Mouse (Mus musculus): Measurements from ENCODE around the gene B3gat3. TPM values are rescaled to one million over a fixed set of nuclear protein-coding genes. Genes with fewer than 3 reads are reported as not detected.
A peak's percentile ranks its signal among the peaks of the same experiment; 100 is the strongest.

Gene B3gat3
- total RNA-seq, 2 experiments from 2014 or later = 167 to 191 TPM

DNA sequence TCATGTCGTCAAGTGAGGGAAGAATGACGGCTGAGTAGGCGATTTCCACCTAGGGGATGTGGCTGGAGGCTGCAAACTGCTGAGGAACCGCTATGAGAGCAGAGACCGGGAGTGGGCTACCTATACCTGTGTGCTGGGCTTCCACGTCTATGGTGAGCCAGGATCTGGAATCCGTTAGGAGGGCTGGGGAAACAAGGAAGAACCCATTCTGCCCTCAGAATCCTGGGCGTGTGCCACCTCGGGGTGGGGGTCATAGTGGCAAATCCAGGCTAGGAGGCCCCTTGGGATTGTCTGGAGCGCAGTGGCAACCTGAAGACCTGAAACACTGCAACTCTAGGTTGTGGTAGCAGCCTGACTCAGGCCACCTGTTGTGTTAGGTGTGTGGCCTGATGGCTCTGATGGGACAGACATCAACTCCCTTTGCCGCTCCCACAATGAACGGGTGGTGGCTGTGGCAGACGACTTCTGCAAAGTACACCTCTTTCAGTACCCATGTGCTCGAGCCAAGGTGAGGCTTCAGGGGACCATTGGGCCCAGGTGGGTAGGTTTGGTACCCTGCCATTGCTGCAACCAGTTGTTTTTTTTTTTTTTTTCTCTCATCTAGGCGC lies 20.5 kb downstream of the B3gat3 start:
- DNase-seq (ENCODE audit: low spot score in 2 of 2) = no peak
- no peak for TF ChIP-seq CTCF (conservative IDR thresholded peaks at IDR 0.05)
- H3K27ac ChIP-seq = no peak overlapping the region; the same call in 1 of the 2 replicates
- H3K4me3 ChIP-seq = no peak overlapping the region

GRCm38 (mm10) chr19:8941136-8941514 lies 21.0 kb downstream of the B3gat3 start:
- TF ChIP-seq CTCF (conservative IDR thresholded peaks at IDR 0.05) = no peak
- H3K27ac ChIP-seq = peak overlapping the region; percentile 97
- no peak for DNase-seq (ENCODE audit: low spot score in 2 of 2)
- peak overlapping the region; percentile 89 for H3K4me3 ChIP-seq

DNA sequence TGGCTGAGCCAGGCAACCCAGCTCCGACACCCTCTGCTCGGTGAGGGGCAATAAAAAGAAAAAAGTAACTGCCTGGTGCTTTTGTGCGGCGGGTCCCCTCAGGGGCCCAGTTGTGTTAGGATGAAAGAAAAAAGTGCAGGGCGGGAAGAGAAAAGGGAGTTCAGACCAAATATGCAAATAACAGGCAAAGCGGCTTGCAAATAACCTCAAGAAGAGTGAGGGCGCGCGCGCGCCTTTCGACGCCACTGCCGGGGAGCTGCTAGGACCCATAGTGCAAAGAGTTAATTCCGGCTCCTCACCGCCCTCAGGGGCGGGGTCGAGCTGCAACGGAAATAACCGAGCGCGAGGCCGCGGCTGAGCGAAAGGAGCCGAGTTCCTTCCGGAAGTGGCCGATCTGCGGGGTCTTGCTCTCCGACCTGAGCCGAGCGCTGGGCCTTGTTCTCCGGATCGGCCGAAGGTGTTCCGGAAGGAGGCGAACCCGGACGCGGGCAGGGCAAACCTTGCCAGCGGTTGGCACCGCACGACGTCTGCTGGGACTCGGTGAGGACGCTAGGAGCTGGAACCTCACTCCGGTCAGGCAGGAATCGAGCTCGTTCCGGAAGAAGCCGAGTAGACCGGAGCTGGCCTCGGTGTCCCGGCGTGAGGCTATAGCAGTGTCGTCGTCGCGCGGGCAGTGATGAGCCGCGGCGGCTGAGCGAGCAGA lies 21.5 kb downstream of the B3gat3 start, which contains the start of gene Mta2:
Gene Mta2 (plus strand): TSS at position 361 of the 703 bp plus-strand sequence.
- peak; percentile 37; the same call in 1 of the 2 replicates for TF ChIP-seq CTCF (conservative IDR thresholded peaks at IDR 0.05)
- Histone ChIP-seq H3K4me3 (peak within 1 kb of the TSS; percentile 89), H3K27ac (peak within 1 kb of the TSS; percentile 97)
- peak; percentile 93 to 95 for DNase-seq (ENCODE audit: low spot score in 2 of 2)

DNA sequence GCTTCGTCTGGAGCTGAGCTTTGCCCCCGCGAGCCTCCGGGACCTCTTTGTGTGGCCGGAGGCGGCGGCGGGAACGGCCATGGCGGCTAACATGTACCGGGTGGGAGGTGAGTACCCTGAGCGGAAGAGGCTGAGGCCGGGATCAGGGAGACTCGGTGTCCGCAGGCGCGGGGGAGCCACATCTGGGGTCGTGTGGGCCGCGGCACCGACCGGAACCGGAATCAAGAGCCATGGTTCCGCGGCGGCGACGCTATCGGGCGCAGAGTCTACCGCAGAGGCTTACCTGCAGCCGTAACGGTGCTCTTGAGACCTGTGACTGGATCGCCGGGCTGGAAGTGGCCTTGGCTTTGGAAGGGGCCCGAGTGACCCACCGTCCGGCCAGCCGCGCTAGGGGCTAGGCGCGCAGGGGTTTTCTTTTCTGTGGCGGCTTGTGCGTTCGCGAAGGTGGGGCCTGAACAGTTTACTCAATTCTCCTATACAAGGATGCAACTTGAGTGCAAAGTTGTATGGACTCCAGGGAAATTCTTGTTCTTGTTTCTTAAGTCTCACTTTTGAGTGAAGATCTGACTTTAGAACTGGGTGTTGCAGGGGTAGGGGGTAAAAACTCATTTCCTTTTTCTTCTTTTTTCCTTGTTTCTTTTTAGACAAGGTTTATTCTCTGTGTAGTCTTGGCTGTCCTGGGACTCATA lies 22.2 kb downstream of the B3gat3 start:
- no peak for TF ChIP-seq CTCF (conservative IDR thresholded peaks at IDR 0.05)
- DNase-seq (ENCODE audit: low spot score in 2 of 2) = peak in 1 of 2 experiments; percentile 46
- H3K4me3 ChIP-seq = peak overlapping the region; percentile 89

DNA sequence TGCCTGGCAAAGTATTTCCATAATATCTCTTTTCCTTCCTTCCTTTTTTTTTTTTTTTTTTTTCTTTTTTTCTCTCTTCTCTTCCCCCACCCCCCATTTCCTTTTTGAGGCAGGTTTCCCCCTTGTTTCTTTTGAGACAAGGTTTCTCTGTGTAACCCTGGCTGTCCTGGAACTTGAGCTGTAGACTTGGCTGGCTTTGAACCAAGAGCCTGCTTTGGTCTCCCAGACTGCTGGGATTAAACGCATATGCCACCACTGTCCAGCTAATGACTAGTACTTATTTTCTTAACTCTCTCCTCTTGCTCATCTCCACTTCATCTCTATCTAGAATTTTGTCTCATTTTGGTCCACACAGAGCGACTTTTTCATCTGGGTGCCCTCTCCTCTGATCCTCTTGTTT lies 22.9 kb downstream of the B3gat3 start:
- peak overlapping the region; percentile 89 for H3K4me3 ChIP-seq
- no peak overlapping the region for H3K27ac ChIP-seq
- no peak for TF ChIP-seq CTCF (conservative IDR thresholded peaks at IDR 0.05)
- no peak for DNase-seq (ENCODE audit: low spot score in 2 of 2)

More for the DNA sequence above, 22.2 kb downstream of the B3gat3 start:
- peak overlapping the region; percentile 97 for H3K27ac ChIP-seq

- TF ChIP-seq CTCF (conservative IDR thresholded peaks at IDR 0.05) = no peak
- DNase-seq (ENCODE audit: low spot score in 2 of 2) = no peak
- Histone ChIP-seq H3K4me3 (no peak overlapping the region; the same call in 1 of the 2 replicates), H3K27ac (no peak overlapping the region)
Observed at GRCm38 (mm10) chr19:8944062-8944461, 23.9 kb downstream of the B3gat3 start.

GRCm38 (mm10) chr19:8944750-8945149 lies 24.6 kb downstream of the B3gat3 start:
- H3K27ac ChIP-seq = 0 out of 2 replicates have a peak overlapping the region, but pooled peaks have one; percentile 8
- H3K4me3 ChIP-seq = peak overlapping the region; percentile 13
- no peak for DNase-seq (ENCODE audit: low spot score in 2 of 2)
- TF ChIP-seq CTCF (conservative IDR thresholded peaks at IDR 0.05) = no peak

GRCm38 (mm10) chr19:8945251-8945650 lies 25.1 kb downstream of the B3gat3 start:
- Histone ChIP-seq H3K27ac (0 out of 2 replicates have a peak overlapping the region, but pooled peaks have one; percentile 8), H3K4me3 (peak overlapping the region; percentile 13)
- no peak for DNase-seq (ENCODE audit: low spot score in 2 of 2)
- no peak for TF ChIP-seq CTCF (conservative IDR thresholded peaks at IDR 0.05)

GRCm38 (mm10) chr19:8946929-8947328 lies 26.8 kb downstream of the B3gat3 start:
- TF ChIP-seq CTCF (conservative IDR thresholded peaks at IDR 0.05) = no peak
- H3K27ac ChIP-seq = no peak overlapping the region
- DNase-seq (ENCODE audit: low spot score in 2 of 2) = no peak
- no peak overlapping the region for H3K4me3 ChIP-seq

GRCm38 (mm10) chr19:8950190-8950589 lies 30.0 kb downstream of the B3gat3 start:
- no peak for TF ChIP-seq CTCF (conservative IDR thresholded peaks at IDR 0.05)
- no peak overlapping the region for H3K4me3 ChIP-seq
- no peak for DNase-seq (ENCODE audit: low spot score in 2 of 2)

DNA sequence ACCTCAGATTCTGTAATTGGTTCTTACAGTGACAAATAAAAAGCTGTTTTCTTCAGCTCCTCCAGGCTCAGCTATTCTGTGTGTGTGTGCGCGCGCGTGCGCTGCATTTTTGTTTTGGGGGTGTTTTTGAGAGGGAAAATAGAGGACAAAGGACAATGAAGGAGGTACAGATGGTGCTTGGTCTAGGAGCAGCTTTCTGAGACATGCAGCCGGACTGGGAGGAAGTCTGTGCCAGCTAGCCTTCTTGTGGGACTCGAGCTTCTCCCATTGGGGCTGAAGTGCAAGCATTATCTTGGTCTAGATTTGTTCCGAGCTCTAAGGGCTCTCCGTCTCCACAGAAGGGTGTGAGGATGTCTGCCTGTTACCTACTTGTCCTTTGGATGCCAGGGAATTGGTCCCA lies 32.1 kb downstream of the B3gat3 start:
- no peak for TF ChIP-seq CTCF (conservative IDR thresholded peaks at IDR 0.05)
- DNase-seq (ENCODE audit: low spot score in 2 of 2) = no peak
- H3K4me3 ChIP-seq = no peak overlapping the region
- peak overlapping the region; percentile 93 for H3K27ac ChIP-seq

More at GRCm38 (mm10) chr19:8950190-8950589, 30.0 kb downstream of the B3gat3 start:
- H3K27ac ChIP-seq = no peak overlapping the region

DNA sequence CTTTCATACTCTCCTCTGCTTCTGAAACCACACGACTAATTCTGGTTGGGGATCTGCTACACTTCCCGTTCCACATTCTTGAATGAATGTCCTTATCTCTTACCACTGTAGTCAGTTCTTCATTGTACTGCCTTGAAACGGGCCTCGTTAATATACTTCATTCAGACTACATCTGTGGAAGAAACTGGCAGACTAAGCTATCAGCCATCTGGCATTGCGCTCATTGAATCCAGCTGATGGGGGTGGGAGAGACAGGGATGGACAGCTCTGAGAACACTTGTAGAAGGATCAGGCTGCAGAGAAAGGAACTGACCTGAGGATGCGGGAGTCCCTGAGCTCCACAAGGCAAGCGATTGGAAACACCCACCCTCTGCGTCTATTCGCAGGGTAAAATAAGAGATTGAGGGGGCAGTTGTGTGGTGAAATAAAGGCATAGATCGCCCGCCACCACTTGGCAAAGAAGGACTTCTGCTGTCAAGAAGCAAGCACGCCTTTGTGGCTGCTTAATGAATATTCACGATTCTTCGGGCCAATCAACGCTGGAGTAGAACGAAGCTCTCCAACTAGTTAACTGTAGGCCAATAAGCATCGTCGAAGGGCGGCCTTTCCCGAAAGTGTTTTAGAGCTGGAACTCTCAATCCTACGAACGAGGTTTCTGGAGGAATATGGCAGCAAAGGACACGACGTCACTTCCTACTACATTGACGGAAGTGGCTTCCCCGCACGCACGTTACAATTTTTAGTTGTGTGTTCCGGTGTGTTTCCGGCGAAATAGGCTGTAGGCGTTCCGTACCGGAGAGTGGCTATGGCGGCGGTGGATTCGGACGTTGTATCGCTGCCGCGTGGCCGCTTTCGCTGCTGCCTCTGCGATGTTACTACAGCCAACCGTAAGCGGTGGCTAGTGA lies 33.2 kb downstream of the B3gat3 start, which contains the start of gene Tut1:
Gene Tut1 (plus strand): TSS at position 713 of the 905 bp plus-strand sequence.
- H3K4me3 ChIP-seq = peak within 1 kb of the TSS; percentile 98
- peak; percentile 25 for TF ChIP-seq CTCF (conservative IDR thresholded peaks at IDR 0.05)
- peak within 1 kb of the TSS; percentile 93 for H3K27ac ChIP-seq
- DNase-seq (ENCODE audit: low spot score in 2 of 2) = peak; percentile 93 to 95
